Mouse (Mus musculus) heart, embryonic 15.5 days (tissue): Measurements from ENCODE around the gene Gm45713. TPM values are rescaled to one million over a fixed set of nuclear protein-coding genes. Genes with fewer than 3 reads are reported as not detected.
"Not testable (repeated sequence)": the region's sequence is repeated elsewhere in the genome, so short reads cannot be mapped to it uniquely, and the experiment has no call there.

ENCODE experiments used
- ATAC-seq: fragments of 200-750 bp; cut with Nextera tagmentation; replicated peaks from 2 replicates; pipeline ENCODE4 v1.8.0; 2017; ENCODE audit warnings: low read depth, moderate TSS enrichment; ENCODE audit not compliant: insufficient number of reproducible peaks, insufficient read depth, low FRiP score
- H3K27ac ChIP-seq: fragments of 300-500 bp; sonication (generic); 2 replicates; pipeline ENCODE4 v1.5.1; 2015; ENCODE audit warnings: mild to moderate bottlenecking, inconsistent platforms
- H3K27me3 ChIP-seq: fragments of 300-500 bp; sonication (generic); 2 replicates; pipeline ENCODE4 v1.6.1; 2015; ENCODE audit warnings: inconsistent platforms
- H3K36me3 ChIP-seq: fragments of 300-500 bp; sonication (generic); 2 replicates; pipeline ENCODE4 v1.6.1; 2015; ENCODE audit warnings: mild to moderate bottlenecking, inconsistent platforms
- H3K4me1 ChIP-seq: fragments of 300-500 bp; sonication (generic); replicated peaks from 2 replicates; pipeline ENCODE4 v1.6.1; 2015; ENCODE audit warnings: inconsistent platforms
- H3K4me2 ChIP-seq: fragments of 300-500 bp; sonication (generic); 2 replicates; pipeline ENCODE4 v1.6.1; 2015; ENCODE audit warnings: inconsistent platforms, mild to moderate bottlenecking, moderate library complexity
- H3K4me3 ChIP-seq: fragments of 300-500 bp; sonication (generic); 2 replicates; pipeline ENCODE4 v1.5.1; 2015; ENCODE audit warnings: mild to moderate bottlenecking, inconsistent platforms
- H3K9ac ChIP-seq: fragments of 300-500 bp; sonication (generic); 2 replicates; pipeline ENCODE4 v1.6.1; 2015; ENCODE audit warnings: mild to moderate bottlenecking, inconsistent platforms
- H3K9me3 ChIP-seq: fragments of 300-500 bp; sonication (generic); replicated peaks from 2 replicates; pipeline ENCODE4 v1.6.1; 2016; ENCODE audit warnings: inconsistent platforms
- WGBS: fragments of 180-500 bp; shearing (Covaris S2); methylation state at CpG from one replicate; pipeline ENCODE4 v1.1.7; 2015; ENCODE audit warnings: mixed read lengths; 5-methylcytosine and 5-hydroxymethylcytosine counted together
- polyA plus RNA-seq: library from polyadenylated mRNA; unstranded; fragments of >200 nt; fragmentation: Nextera tagmentation; extraction: Ambion mirVana; gene quantifications from 2 replicates; pipeline ENCODE4 v1.2.1, GENCODE M21; 2015

Gm45713 gene
- polyA plus RNA-seq, 1 experiment from 2014 or later, result not detected

DNA sequence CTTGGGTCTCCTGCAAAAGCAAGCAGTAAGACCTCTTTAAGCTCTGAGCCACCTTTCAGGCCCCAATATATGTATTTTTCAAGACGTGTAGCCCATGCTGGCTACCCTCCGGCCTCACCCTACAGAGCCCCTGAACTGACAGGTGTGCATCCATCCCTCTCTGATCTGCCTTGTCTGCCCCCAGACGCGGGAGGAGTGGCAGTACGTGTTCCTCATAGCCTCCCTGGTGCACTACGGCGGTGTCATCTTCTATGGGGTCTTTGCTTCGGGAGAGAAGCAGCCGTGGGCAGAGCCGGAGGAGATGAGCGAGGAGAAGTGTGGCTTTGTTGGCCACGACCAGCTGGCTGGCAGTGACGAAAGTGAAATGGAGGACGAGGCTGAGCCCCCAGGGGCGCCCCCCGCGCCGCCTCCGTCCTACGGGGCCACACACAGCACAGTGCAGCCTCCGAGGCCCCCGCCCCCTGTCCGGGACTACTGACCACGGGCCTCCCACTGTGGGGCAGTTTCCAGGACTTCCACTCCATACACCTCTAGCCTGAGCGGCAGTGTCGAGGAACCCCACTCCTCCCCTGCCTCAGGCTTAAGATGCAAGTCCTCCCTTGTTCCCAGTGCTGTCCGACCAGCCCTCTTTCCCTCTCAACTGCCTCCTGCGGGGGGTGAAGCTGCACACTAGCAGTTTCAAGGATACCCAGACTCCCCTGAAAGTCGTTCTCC lies 38.7 kb upstream of the Gm45713 start:
- 4% methylated on average over 28 of the region's 29 CpGs for WGBS
- Histone ChIP-seq H3K9ac (no peak overlapping the region), H3K27ac (no peak overlapping the region), H3K36me3 (0 out of 2 replicates have a peak, but pooled peaks cover 5% of the 10 kb centered on the region), H3K9me3 (peaks cover 11% of the 10 kb centered on the region), H3K4me1 (peaks cover 12% of the 10 kb centered on the region), H3K27me3 (peaks cover 76% of the 10 kb centered on the region), H3K4me3 (0 out of 2 replicates have a peak overlapping the region, but pooled peaks have one; percentile 6), H3K4me2 (no peak overlapping the region)
- peak; percentile 37; the same call in 1 of the 2 replicates for ATAC-seq

DNA sequence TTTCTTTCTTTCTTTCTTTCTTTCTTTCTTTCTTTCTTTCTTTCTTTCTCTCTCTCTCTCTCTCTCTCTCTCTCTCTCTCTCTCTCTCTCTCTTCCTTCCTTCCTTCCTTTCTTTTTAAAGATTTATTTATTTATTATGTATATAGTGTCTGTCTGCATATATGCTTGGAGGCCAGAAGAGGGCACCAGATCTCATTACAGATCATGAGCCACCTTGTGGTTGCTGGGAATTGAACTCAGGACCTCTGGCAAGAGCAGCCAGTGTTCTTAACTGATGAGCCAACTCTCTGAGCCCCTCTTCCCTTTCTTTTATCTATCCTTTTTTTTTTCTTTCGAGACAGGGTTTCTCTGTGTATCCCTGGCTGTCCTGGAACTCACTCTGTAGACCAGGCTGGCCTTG lies 37.7 kb upstream of the Gm45713 start:
- H3K9ac ChIP-seq, H3K36me3 ChIP-seq, H3K27ac ChIP-seq, H3K4me3 ChIP-seq, ATAC-seq, H3K4me2 ChIP-seq: not testable (repeated sequence)
- Histone ChIP-seq H3K27me3 (peaks cover 76% of the 10 kb centered on the region), H3K9me3 (peaks cover 18% of the 10 kb centered on the region), H3K4me1 (peaks cover 12% of the 10 kb centered on the region)
- WGBS, result 55% methylated on average over 1 of the region's 1 CpGs

DNA sequence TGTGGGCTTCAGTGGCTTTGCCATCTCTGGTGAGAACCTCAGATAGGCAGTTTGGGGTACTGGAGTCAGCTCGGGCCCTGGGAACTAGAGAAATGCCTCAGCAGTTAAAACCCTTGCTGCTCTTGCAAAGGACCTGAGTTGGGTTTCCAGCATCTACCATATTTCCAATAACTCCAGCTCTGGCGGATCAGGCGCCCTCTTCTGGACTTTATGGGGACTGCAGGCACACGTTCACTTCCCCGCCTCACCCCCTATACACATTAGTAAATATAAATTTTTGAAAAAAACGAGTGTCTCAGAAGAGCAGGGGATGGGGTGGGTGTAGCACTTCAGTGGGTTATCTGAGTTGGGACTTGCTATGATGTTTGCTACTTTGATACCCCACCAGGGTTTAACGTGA lies 36.9 kb upstream of the Gm45713 start:
- no peak overlapping the region for H3K27ac ChIP-seq
- peaks cover 76% of the 10 kb centered on the region for H3K27me3 ChIP-seq
- H3K4me3 ChIP-seq, result no peak overlapping the region
- H3K36me3 ChIP-seq, result 0 out of 2 replicates have a peak, but pooled peaks cover 5% of the 10 kb centered on the region
- H3K9ac ChIP-seq, result no peak overlapping the region
- 59% methylated on average over 7 of the region's 7 CpGs for WGBS
- H3K9me3 ChIP-seq, result peaks cover 18% of the 10 kb centered on the region
- no peak overlapping the region for H3K4me2 ChIP-seq
- ATAC-seq, result no peak
- peaks cover 12% of the 10 kb centered on the region for H3K4me1 ChIP-seq

DNA sequence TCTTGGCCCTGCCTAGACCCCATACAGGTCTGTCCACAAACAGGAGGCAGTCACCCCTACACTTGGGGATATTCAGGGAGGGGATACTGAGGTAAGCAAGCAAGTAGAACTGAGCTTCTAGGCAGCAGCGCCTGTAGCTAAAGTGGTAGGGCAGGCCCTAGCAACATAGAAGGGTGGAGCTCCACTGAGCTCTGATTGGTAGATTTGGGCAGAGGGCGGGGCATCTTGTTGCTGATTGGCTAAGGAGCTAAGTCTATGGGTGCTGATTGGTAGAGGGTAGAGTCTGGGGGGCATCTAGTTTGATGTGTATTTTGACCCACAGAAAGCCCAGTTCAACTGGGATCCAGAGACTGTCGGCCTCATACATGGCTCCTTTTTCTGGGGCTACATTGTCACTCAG lies 33.5 kb upstream of the Gm45713 start:
- 90% methylated on average over 3 of the region's 3 CpGs for WGBS
- Histone ChIP-seq H3K9me3 (peaks cover 18% of the 10 kb centered on the region), H3K9ac (no peak overlapping the region), H3K27me3 (peaks cover 76% of the 10 kb centered on the region), H3K4me3 (no peak overlapping the region), H3K36me3 (0 out of 2 replicates have a peak, but pooled peaks cover 5% of the 10 kb centered on the region), H3K27ac (no peak overlapping the region), H3K4me1 (peaks cover 6% of the 10 kb centered on the region; the same call in 1 of the 2 replicates), H3K4me2 (no peak overlapping the region)
- ATAC-seq, result no peak

DNA sequence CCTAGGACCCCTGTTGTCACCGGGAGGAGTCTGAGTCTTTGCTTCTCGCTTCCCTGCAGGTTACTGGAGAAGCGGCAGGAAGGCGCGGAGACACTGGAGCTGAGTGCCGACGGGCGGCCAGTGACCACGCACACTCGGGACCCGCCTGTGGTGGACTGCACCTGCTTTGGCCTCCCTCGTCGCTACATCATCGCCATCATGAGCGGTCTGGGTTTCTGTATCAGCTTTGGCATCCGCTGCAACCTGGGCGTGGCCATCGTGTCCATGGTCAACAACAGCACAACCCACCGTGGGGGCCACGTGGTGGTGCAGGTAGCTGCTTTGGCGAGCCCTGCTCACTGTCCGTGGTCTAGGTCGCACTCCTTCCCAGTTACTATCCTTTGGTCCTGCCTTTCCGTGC lies 32.6 kb upstream of the Gm45713 start:
- no peak overlapping the region for H3K27ac ChIP-seq
- 0 out of 2 replicates have a peak overlapping the region, but pooled peaks have one; percentile 7 for H3K4me3 ChIP-seq
- no peak overlapping the region for H3K9ac ChIP-seq
- 0 out of 2 replicates have a peak, but pooled peaks cover 5% of the 10 kb centered on the region for H3K36me3 ChIP-seq
- peaks cover 18% of the 10 kb centered on the region for H3K9me3 ChIP-seq
- no peak overlapping the region for H3K4me2 ChIP-seq
- 11% methylated on average over 24 of the region's 24 CpGs for WGBS
- peaks cover 77% of the 10 kb centered on the region for H3K27me3 ChIP-seq
- peaks cover 11% of the 10 kb centered on the region for H3K4me1 ChIP-seq
- no peak for ATAC-seq

DNA sequence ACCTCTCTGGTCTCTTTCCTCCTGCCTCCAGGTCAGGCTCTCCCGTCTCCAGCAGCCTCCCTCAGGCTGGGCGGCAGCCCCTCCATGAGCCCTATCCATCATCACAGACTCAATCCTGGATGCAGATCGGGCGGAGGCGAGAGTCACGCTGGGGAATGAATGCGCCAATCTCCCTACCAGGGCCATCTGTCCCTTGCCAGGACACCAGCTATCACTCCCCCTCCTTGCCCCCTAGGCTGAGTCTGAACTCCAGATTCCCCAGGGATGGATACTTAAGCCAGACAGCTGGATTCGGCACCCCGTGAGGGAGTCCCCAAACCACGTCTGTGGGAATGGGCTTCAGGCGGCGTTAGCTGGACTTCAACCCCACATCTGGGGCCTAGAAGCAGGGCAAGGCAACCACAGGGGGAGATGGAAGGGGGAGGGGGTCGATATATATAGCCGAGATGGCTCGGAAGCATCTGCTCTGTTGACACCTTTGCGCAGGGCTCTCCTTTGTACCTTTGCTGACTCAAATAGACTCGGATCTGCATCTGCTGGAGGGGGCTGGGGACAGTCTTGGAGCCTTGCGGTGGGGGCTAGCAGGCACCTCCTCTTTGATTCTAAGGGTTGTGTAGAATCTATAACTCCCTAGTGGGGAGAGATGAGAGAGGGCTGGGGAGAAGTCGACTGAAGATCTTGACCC lies 31.9 kb upstream of the Gm45713 start:
- WGBS, result 4% methylated on average over 19 of the region's 19 CpGs
- Histone ChIP-seq H3K4me3 (no peak overlapping the region), H3K9me3 (peaks cover 18% of the 10 kb centered on the region), H3K4me2 (no peak overlapping the region), H3K27me3 (peaks cover 80% of the 10 kb centered on the region), H3K36me3 (0 out of 2 replicates have a peak, but pooled peaks cover 5% of the 10 kb centered on the region), H3K9ac (no peak overlapping the region), H3K27ac (no peak overlapping the region), H3K4me1 (peaks cover 12% of the 10 kb centered on the region)
- no peak for ATAC-seq

DNA sequence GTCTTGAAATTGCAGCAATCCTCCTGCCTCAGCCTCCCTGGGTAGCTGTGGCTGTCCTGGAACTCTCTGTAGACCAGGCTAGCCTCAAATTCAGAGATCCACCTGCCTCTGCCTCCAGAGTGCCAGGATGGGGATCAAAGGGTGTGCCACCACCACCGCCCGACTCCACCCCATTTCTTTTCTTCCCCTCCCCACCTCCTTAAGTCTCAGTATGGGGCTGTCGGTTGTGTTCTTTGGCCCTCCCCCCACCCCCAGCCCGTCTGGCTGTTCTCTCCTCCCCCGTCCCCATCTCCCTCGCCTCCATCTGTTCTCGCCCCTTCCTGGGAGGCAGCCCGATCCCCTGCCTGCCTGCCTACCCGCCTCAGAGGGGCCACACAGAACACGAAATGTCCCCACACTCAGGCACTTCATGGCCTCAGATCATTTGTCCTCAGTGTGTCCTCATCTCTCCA lies 30.9 kb upstream of the Gm45713 start:
- peaks cover 18% of the 10 kb centered on the region for H3K4me1 ChIP-seq
- no peak overlapping the region for H3K9ac ChIP-seq
- H3K4me2 ChIP-seq, result no peak overlapping the region
- ATAC-seq, result no peak
- H3K27me3 ChIP-seq, result peaks cover 86% of the 10 kb centered on the region
- H3K27ac ChIP-seq, result no peak overlapping the region
- 25% methylated on average over 10 of the region's 10 CpGs for WGBS
- no peak overlapping the region for H3K4me3 ChIP-seq
- H3K9me3 ChIP-seq, result peaks cover 17% of the 10 kb centered on the region
- 0 out of 2 replicates have a peak, but pooled peaks cover 5% of the 10 kb centered on the region for H3K36me3 ChIP-seq

DNA sequence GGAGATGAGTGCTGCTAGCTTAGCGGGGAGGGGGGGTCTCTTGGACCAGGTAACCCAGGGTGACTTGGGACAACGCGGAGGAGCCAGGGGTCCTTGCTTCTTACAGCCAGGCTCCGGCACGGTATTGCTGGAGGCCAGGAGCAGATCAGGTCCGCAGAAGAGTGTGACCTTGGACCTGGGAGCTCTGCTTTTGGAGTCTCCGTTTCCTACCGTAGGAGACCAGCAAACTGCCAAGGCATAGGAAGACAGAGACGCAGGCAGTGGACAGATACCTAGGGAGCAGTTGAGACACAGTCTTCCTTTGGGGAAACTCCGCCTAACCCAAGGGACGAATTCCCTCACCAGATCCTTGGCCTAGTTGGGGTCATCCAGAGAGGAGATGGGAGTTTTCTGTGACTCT lies 29.7 kb upstream of the Gm45713 start:
- WGBS, result 54% methylated on average over 11 of the region's 11 CpGs
- peaks cover 80% of the 10 kb centered on the region for H3K27me3 ChIP-seq
- H3K4me2 ChIP-seq, result no peak overlapping the region
- peaks cover 20% of the 10 kb centered on the region for H3K4me1 ChIP-seq
- no peak overlapping the region for H3K27ac ChIP-seq
- no peak for ATAC-seq
- H3K9me3 ChIP-seq, result peaks cover 16% of the 10 kb centered on the region
- 0 out of 2 replicates have a peak, but pooled peaks cover 5% of the 10 kb centered on the region for H3K36me3 ChIP-seq
- H3K9ac ChIP-seq, result no peak overlapping the region
- H3K4me3 ChIP-seq, result no peak overlapping the region

DNA sequence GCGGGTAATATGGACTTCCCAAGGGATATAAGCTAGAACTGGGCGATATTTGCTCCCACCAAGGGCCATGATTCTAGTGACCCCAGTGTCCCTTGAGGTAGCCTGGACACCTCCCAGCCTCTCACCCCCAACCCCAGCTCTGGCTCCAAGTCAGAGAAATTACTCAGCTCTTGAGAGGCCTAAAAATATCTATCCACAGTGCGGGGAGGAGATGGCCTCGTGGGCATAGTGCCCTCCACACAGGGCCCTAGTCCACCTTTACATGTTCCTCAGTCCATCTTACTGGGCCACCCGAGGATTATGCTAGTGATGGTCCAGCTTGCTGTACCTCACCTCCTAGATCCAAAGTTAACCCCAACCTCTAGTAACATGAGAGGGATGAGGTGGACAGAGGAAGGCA lies 28.8 kb upstream of the Gm45713 start:
- Histone ChIP-seq H3K4me1 (peaks cover 20% of the 10 kb centered on the region), H3K4me3 (no peak overlapping the region), H3K4me2 (0 out of 2 replicates have a peak overlapping the region, but pooled peaks have one; percentile 65), H3K27me3 (peaks cover 76% of the 10 kb centered on the region), H3K9ac (no peak overlapping the region), H3K9me3 (peaks cover 8% of the 10 kb centered on the region), H3K27ac (no peak overlapping the region), H3K36me3 (0 out of 2 replicates have a peak, but pooled peaks cover under 1% of the 10 kb centered on the region)
- WGBS, result 42% methylated on average over 5 of the region's 5 CpGs
- no peak for ATAC-seq

DNA sequence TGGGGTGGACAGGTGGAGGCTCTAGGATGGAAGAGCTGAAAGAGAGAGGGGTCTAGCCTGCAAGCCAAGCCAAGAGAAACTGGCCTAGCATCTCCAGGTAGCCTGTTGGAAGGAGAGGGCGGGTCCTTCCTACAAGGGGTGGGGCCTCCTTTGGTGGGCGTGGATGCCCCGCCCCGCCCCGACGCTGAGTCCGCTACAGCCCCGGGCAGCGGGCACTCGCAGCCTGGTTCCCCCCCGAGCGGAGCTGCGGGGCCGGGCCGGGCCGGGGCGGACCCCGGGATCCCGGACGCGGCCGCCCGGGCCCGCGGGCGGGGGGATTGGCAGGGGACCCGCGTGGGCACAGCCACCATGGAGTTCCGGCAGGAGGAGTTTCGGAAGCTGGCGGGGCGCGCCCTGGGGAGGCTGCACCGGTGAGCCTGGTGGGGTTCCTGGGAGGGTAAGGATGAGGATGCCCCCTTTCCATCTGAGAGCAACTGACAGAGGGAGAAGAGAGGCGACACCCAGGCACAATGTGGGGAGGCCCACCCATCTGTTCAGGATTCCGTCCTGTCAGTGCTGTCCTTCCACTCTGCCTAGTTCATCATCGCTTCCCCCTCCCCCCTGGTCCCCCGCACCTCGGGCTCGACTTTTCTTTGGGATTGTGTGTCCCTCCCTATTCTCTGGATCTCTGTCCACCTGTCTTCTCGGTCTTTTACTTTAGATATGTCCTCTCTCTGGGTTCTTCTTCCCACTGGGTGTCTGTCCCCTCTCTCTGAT lies 27.9 kb upstream of the Gm45713 start, which contains the start of gene Slc17a7:
TSS of gene Slc17a7 (plus strand) at position 215 of the 756 bp plus-strand sequence.
- no peaks in the 10 kb centered on the region for H3K9me3 ChIP-seq
- H3K9ac ChIP-seq, result peak within 1 kb of the TSS; percentile 26
- no peak for ATAC-seq
- no peak within 1 kb of the TSS for H3K27ac ChIP-seq
- peaks cover 67% of the 10 kb centered on the region for H3K27me3 ChIP-seq
- H3K4me2 ChIP-seq, result peak within 1 kb of the TSS; percentile 65
- WGBS, result 3% methylated on average over 41 of the region's 41 CpGs
- H3K36me3 ChIP-seq, result peaks cover 6% of the 10 kb centered on the region; the same call in 1 of the 2 replicates
- peak within 1 kb of the TSS; percentile 43 for H3K4me3 ChIP-seq
- H3K4me1 ChIP-seq, result peaks cover 20% of the 10 kb centered on the region
